Mouse (Mus musculus) ES-E14 (cell line): ENCODE results near the gene Ccdc57. TPM values are rescaled to one million over a fixed set of nuclear protein-coding genes. Genes with fewer than 3 reads are reported as not detected.

Experiments used
- DNase-seq: peaks from one replicate; pipeline ENCODE4 v3.0.0-alpha.2; 2013; ENCODE audit warnings: low read depth, low spot score
- H3K27ac ChIP-seq: 2 replicates; pipeline ENCODE4 v1.5.1; 2012; ENCODE audit warnings: low read depth, mild to moderate bottlenecking, low read length, moderate library complexity, mixed read lengths; ENCODE audit not compliant: poor library complexity, insufficient read depth, severe bottlenecking
- H3K36me3 ChIP-seq: 2 replicates; pipeline ENCODE4 v1.6.1; 2012; ENCODE audit warnings: mild to moderate bottlenecking, low read length, moderate library complexity, mixed read lengths; ENCODE audit not compliant: control insufficient read depth, poor library complexity, insufficient read depth, severe bottlenecking
- H3K4me1 ChIP-seq, 2 experiments: fragments of 150-350 bp in 1 of 2; sonication (generic) in 1 of 2; 2 replicates each; pipeline ENCODE4 v1.6.1; 2012; ENCODE audit warnings: low read length in 2 of 2, mild to moderate bottlenecking in 1 of 2, mixed read lengths in 1 of 2; ENCODE audit not compliant: control insufficient read depth in 2 of 2, insufficient read depth in 2 of 2, poor library complexity in 1 of 2
- H3K4me3 ChIP-seq, 2 experiments: fragments of 150-350 bp in 1 of 2; sonication (generic) in 1 of 2; 2 replicates each; pipeline ENCODE4 v1.5.1; 2012; ENCODE audit warnings: low read length in 2 of 2, low read depth in 1 of 2, mild to moderate bottlenecking in 1 of 2, mixed read lengths in 1 of 2; ENCODE audit not compliant: insufficient read depth in 1 of 2, poor library complexity in 1 of 2, severe bottlenecking in 1 of 2
- H3K9ac ChIP-seq: 2 replicates; pipeline ENCODE4 v1.6.1; 2012; ENCODE audit warnings: low read depth, mild to moderate bottlenecking, low read length, mixed read lengths; ENCODE audit not compliant: poor library complexity, insufficient read depth, severe bottlenecking
- H3K9me3 ChIP-seq: fragments of 150-350 bp; sonication (generic); 2 replicates; pipeline ENCODE4 v1.6.1; 2012; ENCODE audit warnings: low read depth, mild to moderate bottlenecking, low read length; ENCODE audit not compliant: control insufficient read depth, insufficient read depth
- CHD2 ChIP-seq: IDR thresholded peaks from 2 replicates; pipeline ENCODE4 v1.6.1; 2014; ENCODE audit warnings: mild to moderate bottlenecking, low read depth, low read length, inconsistent platforms
- HCFC1 ChIP-seq: IDR thresholded peaks from 2 replicates; pipeline ENCODE4 v1.6.1; 2012; ENCODE audit warnings: low read length, inconsistent platforms, borderline replicate concordance; ENCODE audit not compliant: insufficient read depth
- MAFK ChIP-seq: IDR thresholded peaks from 2 replicates; pipeline ENCODE4 v1.6.1; 2014; ENCODE audit warnings: mild to moderate bottlenecking, low read depth, low read length, inconsistent platforms; ENCODE audit not compliant: insufficient read depth
- ZC3H11A ChIP-seq: IDR thresholded peaks from 2 replicates; pipeline ENCODE4 v1.6.1; 2012; ENCODE audit warnings: low read depth, mild to moderate bottlenecking, inconsistent platforms, low read length, borderline replicate concordance
- ZNF384 ChIP-seq: IDR thresholded peaks from 2 replicates; pipeline ENCODE4 v1.6.1; 2012; ENCODE audit warnings: low read depth, low read length, inconsistent platforms
- in situ Hi-C, 2 experiments: fragments of 600-800 bp; cut with MboI; formaldehyde crosslinking; loops; one replicate each; pipeline ENCODE4 v1.15.1; 2025; ENCODE audit warnings: low sequenced_read_pairs in 2 of 2, inconsistent platforms in 1 of 2; ENCODE audit not compliant: unreplicated experiment in 2 of 2
- total RNA-seq: library from RNA; depleted of rRNA; stranded (reverse); fragments of 300-350 nt; gene quantifications from 2 replicates; pipeline ENCODE4 v1.2.3, GENCODE M21; 2012; rRNA removed

Gene Ccdc57
- 1.8 and 3.0 TPM in 2 replicates for total RNA-seq

DNA sequence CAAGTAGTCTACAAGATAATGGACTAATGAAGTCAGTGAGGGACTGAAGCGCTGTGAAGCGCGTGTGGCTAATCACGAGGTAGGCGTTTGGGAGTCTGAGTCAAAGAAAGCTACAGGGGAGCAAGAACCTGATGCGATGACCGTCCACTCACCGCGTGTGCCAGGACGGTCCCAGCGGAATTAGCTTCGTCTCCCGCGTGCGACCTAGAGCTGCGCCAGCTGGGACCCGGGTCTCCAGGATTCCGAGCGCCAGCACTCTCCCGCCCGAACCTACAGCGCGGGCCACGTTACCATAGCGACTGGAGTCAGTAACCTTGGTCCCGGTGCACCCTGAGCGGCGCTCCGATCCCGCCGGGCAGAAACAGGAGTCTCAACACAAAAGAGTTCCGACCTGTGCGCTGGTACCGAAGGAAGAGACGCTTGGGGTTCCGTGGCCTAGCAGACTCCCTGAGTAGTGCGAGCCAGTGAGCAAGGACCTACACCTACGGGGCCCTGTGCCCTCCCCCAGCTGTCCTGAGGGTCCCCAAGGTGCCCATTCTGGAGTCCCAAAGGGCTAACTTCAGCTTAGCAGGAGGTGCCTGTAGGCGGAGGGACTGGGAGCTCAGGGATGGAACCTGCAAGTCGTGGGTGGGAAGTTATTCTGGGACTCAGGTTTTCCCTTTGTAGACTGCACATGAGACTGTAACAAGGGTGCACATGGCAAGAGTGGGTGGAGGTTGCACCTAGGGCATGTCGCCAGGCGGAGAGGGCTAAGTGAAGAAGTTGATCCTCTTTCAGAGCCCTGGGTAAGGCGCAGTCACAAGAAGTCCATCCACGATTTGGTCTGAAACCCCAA lies at the start of gene Ccdc57:
Ccdc57 (minus strand) TSS at position 309 of the 835 bp plus-strand sequence.
- peak; percentile 89 for DNase-seq
- H3K4me3 ChIP-seq: peak within 1 kb of the TSS; percentile 60 to 74
- in situ Hi-C loops: no loop called here
- H3K36me3 ChIP-seq: no peaks in the 10 kb centered on the region; the same call in 1 of the 2 replicates
- TF ChIP-seq ZNF384 (no peak), ZC3H11A (no peak), HCFC1 (peak; percentile 92), CHD2 (no peak), MAFK (no peak)
- H3K4me1 ChIP-seq: no peaks in the 10 kb centered on the region
- no peak within 1 kb of the TSS for H3K27ac ChIP-seq
- peak within 1 kb of the TSS; percentile 79 for H3K9ac ChIP-seq
- H3K9me3 ChIP-seq: no peaks in the 10 kb centered on the region

DNA sequence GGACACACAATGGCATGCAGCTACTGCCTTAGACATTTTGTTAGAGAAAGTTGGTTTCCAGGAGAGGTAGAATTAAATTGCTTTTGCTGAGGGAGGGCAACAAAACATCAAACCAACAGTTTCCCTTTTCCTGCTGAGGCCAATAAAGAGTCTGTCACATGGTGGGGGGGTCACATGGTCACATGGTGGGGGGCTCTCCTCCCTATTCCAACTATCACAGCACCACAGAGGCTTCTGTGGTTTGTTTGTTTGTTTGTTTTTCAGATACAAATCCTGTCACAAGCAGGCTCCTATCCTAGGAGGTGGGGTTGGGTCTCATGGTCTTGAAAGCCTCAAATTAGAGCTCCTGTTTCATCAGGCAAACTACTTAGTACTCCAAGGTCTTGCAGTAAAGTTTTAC lies 49.8 kb upstream of the Ccdc57 start:
- H3K4me3 ChIP-seq: no peak overlapping the region
- H3K9ac ChIP-seq: no peak overlapping the region
- no peaks in the 10 kb centered on the region for H3K4me1 ChIP-seq
- peaks cover 36% of the 10 kb centered on the region for H3K36me3 ChIP-seq
- TF ChIP-seq HCFC1: no peak
- no peak for DNase-seq
- no peaks in the 10 kb centered on the region for H3K9me3 ChIP-seq
- H3K27ac ChIP-seq: no peak overlapping the region
- in situ Hi-C loops: no loop called here

DNA sequence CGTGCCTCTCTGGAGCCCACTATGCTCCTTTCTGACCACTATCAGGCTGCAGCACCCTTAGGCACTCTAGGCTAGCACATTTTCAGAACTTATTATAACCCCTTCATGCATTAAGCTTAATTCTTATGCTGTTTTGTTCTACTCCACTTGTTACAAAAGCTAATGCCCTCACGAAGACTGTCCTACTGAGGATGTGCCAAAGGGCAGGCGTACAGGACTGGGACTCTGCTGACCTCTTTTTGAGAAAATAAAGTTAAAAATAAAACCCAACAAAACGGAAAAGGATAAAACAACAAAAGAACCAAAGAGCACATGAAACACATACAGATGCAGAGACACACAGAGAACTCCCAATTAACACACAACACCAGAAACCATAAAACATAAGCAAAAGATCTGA lies 49.0 kb upstream of the Ccdc57 start:
- no peak overlapping the region for H3K4me3 ChIP-seq
- no peak for DNase-seq
- H3K4me1 ChIP-seq: no peaks in the 10 kb centered on the region
- H3K27ac ChIP-seq: no peak overlapping the region
- no peak overlapping the region for H3K9ac ChIP-seq
- TF ChIP-seq MAFK (no peak), CHD2 (no peak), ZC3H11A (no peak), HCFC1 (no peak), ZNF384 (no peak)
- in situ Hi-C loops: no loop called here
- H3K9me3 ChIP-seq: no peaks in the 10 kb centered on the region
- peaks cover 43% of the 10 kb centered on the region for H3K36me3 ChIP-seq

DNA sequence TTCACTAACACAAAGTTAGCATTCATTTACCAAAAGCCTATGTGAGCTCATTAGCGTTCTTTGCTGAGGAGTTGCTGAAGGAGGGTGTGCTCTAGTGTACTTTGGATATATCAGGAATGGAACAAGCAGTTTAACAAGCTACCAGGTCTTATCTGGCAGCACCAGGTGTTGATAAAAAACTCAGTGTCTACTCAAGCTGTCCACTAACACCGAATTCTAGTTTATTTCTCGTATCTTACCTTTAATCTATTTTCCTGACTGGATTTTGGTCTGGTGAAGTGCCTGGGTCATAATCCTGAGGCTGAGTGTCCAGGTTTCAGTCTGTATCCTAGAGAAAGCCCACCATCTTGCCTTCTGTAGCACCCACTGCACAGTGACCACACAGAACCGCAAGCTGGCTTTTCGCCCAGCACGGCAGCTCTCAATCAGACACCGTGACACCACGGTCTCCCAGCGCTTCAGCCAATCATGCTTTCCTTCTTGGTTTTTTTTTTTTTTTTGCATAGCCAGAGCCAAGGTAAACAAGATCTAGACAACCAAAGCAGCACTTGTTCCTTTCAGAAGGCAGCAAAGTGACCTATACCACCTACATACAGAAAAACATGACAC lies 47.9 kb upstream of the Ccdc57 start:
- in situ Hi-C loops: no loop called here
- Histone ChIP-seq H3K36me3 (peaks cover 39% of the 10 kb centered on the region), H3K4me3 (no peak overlapping the region), H3K27ac (no peak overlapping the region), H3K9me3 (no peaks in the 10 kb centered on the region), H3K4me1 (no peaks in the 10 kb centered on the region), H3K9ac (no peak overlapping the region)
- no peak for DNase-seq
- no peak for TF ChIP-seq MAFK
- TF ChIP-seq ZNF384: 0 out of 2 replicates have a peak, but pooled peaks have one; percentile 26
